ENCODE assay signal across 8 mouse cellular contexts in the genomic region with DNA sequence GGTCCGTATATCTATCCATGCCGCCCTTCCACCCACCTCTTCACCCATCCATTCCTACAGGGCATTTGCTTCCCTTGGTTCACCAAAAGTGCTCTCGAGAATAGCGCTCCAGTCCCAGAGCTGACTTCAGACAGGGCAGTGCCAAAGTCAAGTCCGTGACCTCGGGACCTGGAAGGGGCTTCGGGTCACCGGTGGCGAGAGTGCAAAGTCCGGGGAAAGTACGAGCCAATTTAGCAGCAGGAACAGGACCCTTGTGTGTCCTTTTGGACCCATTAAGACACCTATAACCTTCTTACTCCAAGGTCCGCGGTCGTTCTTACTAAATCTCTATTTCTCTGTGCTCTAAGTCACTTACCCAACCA. TPM values are rescaled to one million over a fixed set of nuclear protein-coding genes. Genes with fewer than 3 reads are reported as not detected.
DNase-seq lines count a peak whose midpoint lies in the region; ATAC-seq and TF ChIP-seq lines count a peak whose summit lies in the region.

No protein-coding gene starts in this region.

- 0% methylated on average over 14 of the region's 14 CpGs for WGBS in lung, embryonic 14.5 days
- 0% methylated on average over 14 of the region's 14 CpGs for WGBS in embryonic facial prominence, embryonic 15.5 days
- WGBS in midbrain, embryonic 16.5 days: under 1% methylated on average over 14 of the region's 14 CpGs

- no peak for TF ChIP-seq CTCF in lung, embryonic 14.5 days (IDR thresholded peaks at IDR 0.05; ENCODE audit: low read depth)

- no peaks in the 10 kb centered on the region for H3K9me3 ChIP-seq in lung, embryonic 14.5 days (ENCODE audit: low read depth, low read length)
- no peaks in the 10 kb centered on the region for H3K9me3 ChIP-seq in embryonic facial prominence, embryonic 15.5 days (replicated peaks)
- H3K9me3 ChIP-seq in midbrain, embryonic 16.5 days (replicated peaks; ENCODE audit: control insufficient read depth, low read length, poor library complexity, severe bottlenecking): no peaks in the 10 kb centered on the region

- no peak; the same call in 1 of the 2 replicates for ATAC-seq in lung, embryonic 14.5 days (ENCODE audit: insufficient read depth)
- ATAC-seq in embryonic facial prominence, embryonic 15.5 days (ENCODE audit: insufficient number of reproducible peaks, low FRiP score, low TSS enrichment, low read depth): no peak; the same call in 1 of the 2 replicates
- ATAC-seq in midbrain, embryonic 16.5 days: no peak

- intact Hi-C loops in left cerebral cortex, postnatal 36 days (cut with DNase I): no loop called here

- DNase-seq in lung, embryonic 14.5 days: no peak
- no peak for DNase-seq in lung, postnatal 36 days
- peak; percentile 94 for DNase-seq in kidney, adult 9 months
- DNase-seq in cerebellum, adult 11-12 months: no peak
- DNase-seq in urinary bladder, adult 18-20 months (ENCODE audit: low spot score in 2 of 2): no peak
- DNase-seq in left cerebral cortex, postnatal 36 days (ENCODE audit: low spot score in 2 of 2): no peak

- peaks cover 16% of the 10 kb centered on the region for H3K36me3 ChIP-seq in lung, embryonic 14.5 days (ENCODE audit: insufficient read depth)
- H3K36me3 ChIP-seq in embryonic facial prominence, embryonic 15.5 days: 0 out of 2 replicates have a peak, but pooled peaks cover 8% of the 10 kb centered on the region
- no peaks in the 10 kb centered on the region for H3K36me3 ChIP-seq in midbrain, embryonic 16.5 days (ENCODE audit: control insufficient read depth, insufficient read depth, low read length)

- H3K4me1 ChIP-seq in lung, embryonic 14.5 days (ENCODE audit: insufficient read depth): peaks cover 18% of the 10 kb centered on the region
- H3K4me1 ChIP-seq in embryonic facial prominence, embryonic 15.5 days: peaks cover 35% of the 10 kb centered on the region
- peaks cover 29% of the 10 kb centered on the region for H3K4me1 ChIP-seq in midbrain, embryonic 16.5 days (ENCODE audit: control insufficient read depth, insufficient read depth, low read length)

- peak overlapping the region; percentile 85 for H3K27ac ChIP-seq in lung, embryonic 14.5 days (ENCODE audit: low read depth)
- H3K27ac ChIP-seq in embryonic facial prominence, embryonic 15.5 days (replicated peaks): peak overlapping the region; percentile 92
- peak overlapping the region; percentile 91 for H3K27ac ChIP-seq in midbrain, embryonic 16.5 days (ENCODE audit: low read length)

- peak overlapping the region; percentile 98 for H3K4me2 ChIP-seq in lung, embryonic 14.5 days
- peak overlapping the region; percentile 96 for H3K4me2 ChIP-seq in embryonic facial prominence, embryonic 15.5 days (replicated peaks)
- H3K4me2 ChIP-seq in midbrain, embryonic 16.5 days (ENCODE audit: low read length): peak overlapping the region; percentile 88

- H3K4me3 ChIP-seq in lung, embryonic 14.5 days (ENCODE audit: low read depth, low read length): peak overlapping the region; percentile 74
- H3K4me3 ChIP-seq in embryonic facial prominence, embryonic 15.5 days (replicated peaks): peak overlapping the region; percentile 84
- peak overlapping the region; percentile 82 for H3K4me3 ChIP-seq in midbrain, embryonic 16.5 days (ENCODE audit: low read depth, low read length)

- H3K27me3 ChIP-seq in lung, embryonic 14.5 days (ENCODE audit: insufficient read depth, low read length): no peaks in the 10 kb centered on the region
- no peaks in the 10 kb centered on the region for H3K27me3 ChIP-seq in embryonic facial prominence, embryonic 15.5 days
- H3K27me3 ChIP-seq in midbrain, embryonic 16.5 days (ENCODE audit: control insufficient read depth, insufficient read depth, low read depth, low read length): no peaks in the 10 kb centered on the region

- H3K9ac ChIP-seq in lung, embryonic 14.5 days: peak overlapping the region; percentile 56
- H3K9ac ChIP-seq in embryonic facial prominence, embryonic 15.5 days: no peak overlapping the region
- peak overlapping the region; percentile 90 for H3K9ac ChIP-seq in midbrain, embryonic 16.5 days (ENCODE audit: low read depth, low read length)

RNA-seq across cellular contexts. Expression of a gene that starts 0.3 kb away (rescaled TPM):
- polyA plus RNA-seq in lung, embryonic 14.5 days (2014; fragmentation: Nextera tagmentation; extraction: Ambion mirVana): 53.7 and 56.4 TPM in 2 replicates
- 144 and 145 TPM in 2 replicates for polyA plus RNA-seq in embryonic facial prominence, embryonic 15.5 days (2015; fragmentation: Nextera tagmentation; extraction: Ambion mirVana)
- polyA plus RNA-seq in midbrain, embryonic 16.5 days (2015; fragmentation: Nextera tagmentation; extraction: Ambion mirVana): 153 and 173 TPM in 2 replicates
- total RNA-seq in left cerebral cortex, postnatal 36 days (2021): 10 to 100 TPM; 14.9 to 18.8 TPM

RNA-seq across cellular contexts. Expression of a gene that starts 14.9 kb away (rescaled TPM):
- 140 and 144 TPM in 2 replicates for polyA plus RNA-seq in lung, embryonic 14.5 days (2014; fragmentation: Nextera tagmentation; extraction: Ambion mirVana)
- polyA plus RNA-seq in embryonic facial prominence, embryonic 15.5 days (2015; fragmentation: Nextera tagmentation; extraction: Ambion mirVana): 148 TPM in 2 replicates
- 141 and 143 TPM in 2 replicates for polyA plus RNA-seq in midbrain, embryonic 16.5 days (2015; fragmentation: Nextera tagmentation; extraction: Ambion mirVana)
- total RNA-seq in left cerebral cortex, postnatal 36 days (2021): 10 to 100 TPM; 54.5 to 62.4 TPM

RNA-seq across cellular contexts. Expression of a gene that starts 45.6 kb away (rescaled TPM):
- polyA plus RNA-seq in lung, embryonic 14.5 days (2014; fragmentation: Nextera tagmentation; extraction: Ambion mirVana): 6.6 and 8.3 TPM in 2 replicates
- polyA plus RNA-seq in embryonic facial prominence, embryonic 15.5 days (2015; fragmentation: Nextera tagmentation; extraction: Ambion mirVana): 3.6 and 4.4 TPM in 2 replicates
- polyA plus RNA-seq in midbrain, embryonic 16.5 days (2015; fragmentation: Nextera tagmentation; extraction: Ambion mirVana): 4.5 and 5.1 TPM in 2 replicates
- 10 to 100 TPM; 28.9 to 37.8 TPM for total RNA-seq in left cerebral cortex, postnatal 36 days (2021)

RNA-seq across cellular contexts. Expression of a gene that starts 47.3 kb away (rescaled TPM):
- 2.7 TPM in 2 replicates for polyA plus RNA-seq in lung, embryonic 14.5 days (2014; fragmentation: Nextera tagmentation; extraction: Ambion mirVana)
- polyA plus RNA-seq in embryonic facial prominence, embryonic 15.5 days (2015; fragmentation: Nextera tagmentation; extraction: Ambion mirVana): 2.2 and 2.4 TPM in 2 replicates
- polyA plus RNA-seq in midbrain, embryonic 16.5 days (2015; fragmentation: Nextera tagmentation; extraction: Ambion mirVana): 0.18 and 0.25 TPM in 2 replicates
- total RNA-seq in left cerebral cortex, postnatal 36 days (2021): under 1 TPM; 0.14 to 0.76 TPM
